Mouse (Mus musculus) ovary, adult 2 months (tissue): Measurements from ENCODE around the gene Syk. TPM values are rescaled to one million over a fixed set of nuclear protein-coding genes. Genes with fewer than 3 reads are reported as not detected.

Experiments used
- polyA plus RNA-seq: library from polyadenylated mRNA; depleted of rRNA; stranded (reverse); fragments of >200 nt; gene quantifications from 2 replicates; pipeline ENCODE4 v1.2.3, GENCODE M21; 2012; rRNA removed

Syk gene
- 5.9 and 6.5 TPM in 2 replicates for polyA plus RNA-seq

GRCm38 (mm10) chr13:52582878-52583661, at the start of gene Syk:
Gene Syk, plus strand, starts transcription at chr13:52583173.

Other genes with a start within 250 kb of the Syk start
- gene Diras2, start 51.9 kb upstream of the Syk start, polyA plus RNA-seq, result 5.7 and 5.9 TPM in 2 replicates